Mouse (Mus musculus) activated CD4-positive, CD25-positive, alpha-beta regulatory T cell, adult 4 months (primary cell): ENCODE results near the gene Srl. TPM values are rescaled to one million over a fixed set of nuclear protein-coding genes. Genes with fewer than 3 reads are reported as not detected.
"Not testable (repeated sequence)": the region's sequence is repeated elsewhere in the genome, so short reads cannot be mapped to it uniquely, and the experiment has no call there.

Experiments
- ATAC-seq: one replicate; pipeline ENCODE4 v1.8.0; 2017
- polyA plus RNA-seq, 2 experiments: library from polyadenylated mRNA; unstranded; fragments of 100-300 nt; shearing (Covaris generic); gene quantifications; one replicate each; pipeline ENCODE4 v1.2.1; 2017

Srl gene
- polyA plus RNA-seq, 2 experiments from 2014 or later: 0.20 to 1.9 TPM

DNA sequence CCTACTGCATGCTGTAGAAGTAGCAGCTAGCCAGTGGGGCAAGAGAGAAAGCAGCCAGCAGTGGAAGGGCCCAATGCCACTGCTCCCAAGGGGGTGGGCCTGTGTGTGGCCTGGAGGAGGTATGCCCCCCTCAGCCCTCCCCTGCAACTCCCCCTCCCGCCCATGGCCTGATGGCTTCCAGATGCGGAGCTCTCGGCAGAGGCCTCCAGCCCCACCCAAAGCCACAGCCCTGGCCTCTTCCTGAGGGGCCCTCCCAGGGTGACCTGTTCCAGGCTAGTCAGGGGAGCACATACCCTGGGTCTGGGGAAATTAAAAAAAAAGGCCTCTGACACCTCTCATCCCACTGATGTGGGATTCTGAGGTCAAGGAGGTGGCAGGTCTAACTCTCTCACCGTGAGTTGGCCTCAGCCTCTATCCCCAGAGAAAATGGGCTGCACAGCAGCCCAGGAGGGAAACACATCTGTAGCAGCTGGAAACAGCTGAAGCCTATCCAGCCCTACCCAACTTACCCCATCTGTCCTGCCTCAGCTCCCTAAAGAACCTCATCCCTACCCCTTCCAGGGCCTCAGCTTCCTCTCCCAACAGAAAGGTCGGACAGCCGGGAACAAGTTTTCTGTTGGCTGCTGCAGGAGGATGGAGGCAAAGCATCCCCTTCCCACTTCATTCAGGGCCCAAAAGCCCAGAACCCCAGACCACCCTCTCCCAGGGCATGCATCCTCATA lies 11.4 kb upstream of the Srl start:
- no peak for ATAC-seq

DNA sequence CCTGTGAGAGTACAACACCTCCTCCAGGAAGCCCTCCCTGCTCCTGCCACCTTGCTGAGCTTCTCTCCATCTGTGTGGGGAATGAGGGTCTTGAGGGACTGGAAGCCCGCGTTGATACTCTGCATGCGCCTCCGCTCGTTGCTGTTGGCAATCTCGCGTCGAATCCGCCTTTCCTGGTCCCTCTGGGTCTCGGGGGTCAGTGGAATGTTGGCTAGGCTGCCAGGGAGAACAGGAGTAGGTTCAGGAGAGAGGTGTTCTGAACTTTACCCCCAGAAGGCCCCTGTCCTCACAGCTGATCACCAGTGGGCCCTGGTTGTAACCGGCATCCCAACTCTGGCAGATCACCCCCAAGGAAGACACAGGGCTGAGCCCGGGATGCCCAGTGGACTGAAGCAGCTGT lies 10.3 kb upstream of the Srl start:
- ATAC-seq: no peak

DNA sequence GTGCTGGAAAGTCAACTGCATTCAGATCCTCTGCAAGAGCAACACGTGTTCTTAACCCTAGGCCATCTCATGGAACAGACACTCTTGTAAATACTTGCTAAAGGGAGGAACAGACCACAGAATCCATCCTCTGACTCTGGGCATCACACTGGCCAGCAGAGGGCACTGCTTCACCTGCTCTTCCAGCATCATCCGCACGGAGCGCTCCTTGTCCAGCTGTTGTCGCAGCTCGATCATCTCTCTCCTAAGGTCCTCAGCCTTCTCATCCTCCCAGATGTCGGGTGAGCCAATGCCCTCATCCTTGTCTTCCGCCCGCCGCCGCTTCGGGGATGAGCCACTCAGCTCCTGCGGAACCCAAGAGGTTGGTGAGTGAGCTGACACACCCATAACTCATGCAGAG lies 9.4 kb upstream of the Srl start:
- no peak for ATAC-seq

DNA sequence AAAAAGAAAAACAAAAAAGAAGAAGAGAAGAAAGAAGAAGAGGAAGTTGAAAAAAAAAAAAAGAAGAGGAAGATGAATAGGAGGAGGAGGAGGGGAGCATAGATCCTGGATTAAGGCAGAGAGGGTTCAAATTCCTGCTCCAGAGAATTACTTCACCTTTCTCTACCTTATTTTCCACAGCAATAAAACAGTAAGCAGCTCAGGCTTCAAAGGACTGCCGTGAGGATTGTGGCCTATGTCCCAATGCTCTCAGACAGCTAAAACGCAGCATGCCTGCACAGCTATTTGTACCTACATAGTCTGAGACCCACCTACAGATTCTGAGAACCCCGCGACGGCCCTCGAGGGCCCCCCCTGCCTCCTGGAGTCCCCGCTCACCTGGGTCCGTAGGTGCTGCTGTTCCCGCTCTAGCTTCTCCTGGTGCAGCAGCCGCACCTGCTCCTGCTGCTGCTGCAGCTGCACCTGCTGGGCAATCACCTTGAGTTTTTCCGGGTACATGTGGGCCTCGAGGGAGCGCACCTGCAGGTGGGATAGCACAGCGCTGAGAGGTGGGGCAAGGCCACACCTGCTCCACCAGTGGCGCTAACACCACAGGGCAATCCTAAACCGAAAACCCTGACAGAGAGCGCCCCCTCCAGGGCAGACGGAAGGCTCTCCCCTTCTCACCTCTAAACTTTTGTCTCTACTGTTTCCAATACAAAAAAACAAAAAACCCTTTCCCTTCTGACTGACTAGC lies 7.5 kb upstream of the Srl start:
- ATAC-seq: no peak

DNA sequence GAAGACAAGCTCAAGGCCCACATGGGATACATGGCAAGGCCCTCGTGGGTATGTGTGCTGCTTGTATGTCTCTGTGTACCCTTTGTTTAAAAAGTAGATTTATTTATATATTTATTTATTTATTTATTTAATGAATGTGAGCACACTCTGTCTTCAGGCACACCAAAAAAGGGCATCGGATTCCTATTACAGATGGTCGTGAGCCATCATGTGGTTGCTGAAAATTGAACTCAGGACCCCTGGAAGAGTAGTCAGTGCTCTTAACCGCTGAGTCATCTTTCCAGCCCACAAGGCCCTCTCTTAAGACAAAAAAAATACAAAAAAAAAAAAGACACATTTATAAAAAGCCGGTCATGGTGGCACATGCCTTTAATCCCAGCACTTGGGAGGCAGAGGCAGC lies 6.0 kb upstream of the Srl start:
- ATAC-seq: no peak

DNA sequence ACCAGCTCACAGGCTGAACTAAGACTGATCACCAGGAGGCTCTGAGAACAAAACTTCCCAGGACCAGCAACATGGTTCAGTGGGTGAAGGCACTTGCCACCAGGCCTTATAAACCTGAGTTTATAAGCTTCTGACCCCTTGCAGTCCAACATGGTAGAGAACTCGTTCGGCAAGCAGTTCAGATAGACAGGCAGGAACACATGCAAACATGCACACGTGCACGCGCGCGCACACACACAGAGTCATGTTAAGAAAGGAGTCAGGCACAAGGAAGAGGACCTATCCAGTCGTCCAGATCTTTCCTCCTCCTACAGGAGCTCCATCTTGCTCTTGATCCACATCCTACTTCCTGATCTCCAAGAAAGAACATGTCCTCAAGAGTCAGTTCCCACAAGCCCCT lies 5.2 kb upstream of the Srl start:
- ATAC-seq: no peak

DNA sequence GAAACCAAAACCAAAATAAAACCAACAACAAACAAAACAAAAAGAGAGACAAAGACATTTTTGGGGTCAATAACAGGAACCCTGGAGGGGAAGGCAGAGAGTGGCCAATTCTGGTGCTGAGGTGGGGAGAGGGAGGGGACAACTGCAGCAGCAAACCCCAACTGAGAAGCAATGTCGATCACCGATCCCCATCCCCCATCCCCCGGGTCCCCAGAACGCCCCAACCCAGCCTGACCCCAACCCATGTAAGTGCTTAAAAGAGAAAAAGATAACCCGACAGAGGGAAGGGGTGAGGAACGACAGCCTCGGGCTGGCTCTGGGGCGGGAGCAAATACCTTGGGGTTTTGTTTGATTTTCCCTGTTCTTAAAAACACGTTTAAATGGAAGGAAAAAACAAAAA lies 3.2 kb upstream of the Srl start:
- ATAC-seq: no peak

DNA sequence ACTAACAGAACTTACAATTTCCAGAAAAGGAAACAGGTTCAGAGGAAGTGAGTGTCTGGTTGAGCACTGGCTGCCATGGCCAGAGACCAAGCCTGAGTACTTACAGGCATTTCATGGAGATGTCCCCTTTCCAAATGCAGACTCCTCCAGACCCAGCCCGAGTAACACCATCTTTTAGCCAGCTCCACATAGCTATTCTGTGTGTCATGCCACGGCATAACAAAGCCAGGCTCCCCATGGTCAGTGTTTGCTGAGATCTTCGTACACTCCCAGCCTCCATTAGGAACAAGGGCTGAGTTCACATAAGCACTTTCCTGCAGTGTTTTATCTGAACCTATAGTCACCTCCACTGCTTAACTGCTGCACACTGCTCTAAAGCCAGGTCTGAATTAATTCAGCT lies 1.6 kb upstream of the Srl start:
- ATAC-seq: no peak

DNA sequence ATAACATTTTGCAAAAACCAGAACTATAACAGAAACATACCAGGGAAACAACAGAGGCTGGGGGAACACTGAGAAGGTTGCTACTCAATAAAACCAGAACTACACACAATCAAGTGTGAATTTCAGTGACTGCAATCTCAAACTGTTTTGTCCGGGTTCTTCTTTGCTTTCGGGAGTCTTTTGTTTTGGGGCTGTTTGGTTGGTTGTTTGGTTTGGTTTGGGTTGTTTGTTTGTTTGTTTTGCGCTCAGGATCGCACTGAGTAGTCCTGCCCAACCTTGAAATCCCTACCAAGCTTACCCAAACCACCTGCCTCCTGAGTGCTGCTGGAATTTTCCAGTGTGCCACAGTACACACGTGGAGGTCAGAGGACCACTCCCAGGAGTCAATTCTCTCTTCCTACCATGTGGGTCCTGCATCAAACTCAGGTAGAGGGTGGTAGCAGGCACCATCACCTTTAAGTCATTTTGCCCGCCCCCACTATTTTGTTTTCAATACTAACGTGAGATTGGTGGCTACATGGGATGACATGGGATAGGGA lies 689 bp upstream of the Srl start:
- ATAC-seq: no peak

DNA sequence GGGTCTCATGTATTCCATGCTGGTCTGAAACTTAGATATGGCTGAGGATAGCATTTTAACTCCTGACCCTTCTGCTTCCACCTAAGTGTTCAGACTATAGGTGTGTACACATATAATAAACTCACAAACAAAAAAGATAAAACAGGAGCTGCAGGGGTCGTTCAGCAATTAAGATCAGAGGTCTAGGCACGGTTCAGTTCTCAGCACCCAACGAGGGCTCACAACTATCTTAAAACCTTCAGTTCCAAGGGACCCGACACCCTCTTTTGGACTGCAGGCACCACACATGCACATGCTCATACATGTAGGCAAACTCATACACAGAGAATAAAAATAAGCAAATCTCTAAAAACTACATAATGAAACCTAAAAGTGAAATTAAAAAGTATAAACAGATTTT lies 583 bp downstream of the Srl start:
- no peak for ATAC-seq

DNA sequence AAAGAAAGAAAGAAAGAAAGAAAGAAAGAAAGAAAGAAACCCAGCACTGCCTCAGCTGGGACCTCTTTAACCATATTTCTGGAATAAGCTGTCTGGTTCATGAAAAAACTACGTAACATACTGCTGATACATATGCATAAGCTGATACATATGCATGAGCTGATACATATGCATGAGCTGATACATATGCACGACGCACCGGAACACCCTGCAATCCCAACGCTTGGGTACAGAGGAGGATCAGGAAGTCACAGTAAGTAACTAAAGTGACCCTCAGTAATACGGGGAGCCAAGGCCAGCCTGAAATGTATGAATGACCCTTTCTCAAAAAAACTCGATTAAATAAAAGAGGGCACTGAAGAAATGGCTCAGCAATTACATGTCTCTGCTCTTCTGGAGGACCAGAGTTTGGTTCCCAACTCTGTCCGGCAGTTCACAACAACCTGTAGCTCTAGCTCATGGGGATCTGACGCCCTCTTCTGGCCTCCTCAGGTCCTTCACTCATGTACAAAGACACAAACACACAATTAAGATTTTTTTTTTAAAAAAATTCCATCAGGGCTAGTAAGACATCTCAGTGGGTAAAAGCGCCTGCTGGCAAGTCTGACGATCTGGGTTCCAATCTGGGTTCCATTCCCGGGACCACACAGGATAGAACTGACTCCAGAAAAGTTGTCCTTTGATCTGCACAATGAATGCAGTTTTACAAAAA lies 1.4 kb downstream of the Srl start:
- no peak for ATAC-seq

DNA sequence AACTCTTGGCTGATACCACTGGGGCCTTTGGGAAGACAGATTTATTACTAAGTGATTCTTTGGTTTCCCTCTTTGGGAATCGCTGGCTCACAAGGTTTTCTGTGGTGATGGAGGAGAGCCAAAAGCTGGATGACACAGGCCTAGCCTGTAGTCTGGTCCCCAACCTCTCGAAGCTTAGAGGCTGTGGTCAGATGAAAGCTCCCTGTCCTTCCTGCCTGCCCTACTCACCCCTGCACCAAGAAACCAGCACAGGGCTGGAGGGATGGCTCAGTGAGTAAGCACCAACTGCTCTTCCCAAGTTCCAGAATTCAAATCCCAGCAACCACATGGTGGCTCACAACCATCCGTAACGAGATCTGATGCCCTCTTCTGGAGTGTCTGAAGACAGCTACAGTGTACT lies 2.1 kb downstream of the Srl start:
- ATAC-seq: no peak

DNA sequence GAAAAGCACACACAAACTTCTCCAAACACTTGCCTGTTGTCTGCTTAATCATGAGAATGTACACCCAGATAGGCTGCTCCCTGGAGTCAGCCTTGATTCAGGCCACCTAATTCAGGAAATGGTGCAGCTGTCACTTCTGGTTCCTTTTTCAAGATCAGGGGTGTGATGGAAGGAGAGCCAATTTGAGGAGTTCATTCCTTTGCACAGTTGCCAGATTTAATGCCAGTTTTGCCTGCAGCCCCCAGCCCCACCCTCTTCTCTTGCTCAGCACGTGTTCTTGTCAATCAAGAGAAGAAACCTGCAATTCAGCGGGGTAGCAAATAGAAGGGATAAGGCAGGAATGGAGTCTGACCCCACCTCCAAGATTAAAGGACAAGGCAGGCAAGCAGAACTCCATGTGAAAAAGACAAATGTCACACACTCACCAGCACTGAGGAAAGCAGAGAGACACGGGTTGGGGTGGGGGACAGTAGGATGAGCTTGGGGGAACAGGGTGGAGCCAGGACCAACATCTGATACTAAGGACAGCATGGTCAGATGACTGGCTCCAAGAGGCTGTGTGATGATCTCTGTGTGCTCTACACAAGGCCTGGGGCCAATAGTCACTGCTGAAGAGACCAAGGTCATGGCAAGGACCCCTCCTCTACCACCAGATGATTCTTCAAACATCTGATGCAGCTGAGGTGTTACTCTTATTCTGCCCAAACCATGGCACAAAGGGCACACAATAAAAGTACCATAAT lies 3.8 kb downstream of the Srl start:
- no peak for ATAC-seq

DNA sequence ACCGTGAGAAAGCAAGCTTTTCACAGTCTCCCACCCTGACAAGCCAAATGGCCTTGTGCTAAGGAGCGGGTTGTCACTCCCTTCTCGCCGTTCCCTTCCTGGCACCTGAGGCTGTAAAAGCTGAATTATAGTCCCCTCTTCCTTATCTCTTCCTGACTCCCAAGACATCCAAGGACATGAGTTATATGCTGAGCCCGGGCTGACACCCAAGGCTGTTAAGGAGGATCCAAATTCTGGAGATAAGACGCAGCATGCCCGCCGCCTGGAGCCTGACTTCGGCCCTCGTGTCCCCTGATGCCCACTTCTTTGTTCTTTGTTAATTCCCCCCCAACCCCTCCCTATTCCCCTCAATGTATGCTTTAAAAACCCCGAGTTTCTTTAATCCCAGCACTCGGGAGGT lies 14.2 kb downstream of the Srl start:
- ATAC-seq: not testable (repeated sequence)

DNA sequence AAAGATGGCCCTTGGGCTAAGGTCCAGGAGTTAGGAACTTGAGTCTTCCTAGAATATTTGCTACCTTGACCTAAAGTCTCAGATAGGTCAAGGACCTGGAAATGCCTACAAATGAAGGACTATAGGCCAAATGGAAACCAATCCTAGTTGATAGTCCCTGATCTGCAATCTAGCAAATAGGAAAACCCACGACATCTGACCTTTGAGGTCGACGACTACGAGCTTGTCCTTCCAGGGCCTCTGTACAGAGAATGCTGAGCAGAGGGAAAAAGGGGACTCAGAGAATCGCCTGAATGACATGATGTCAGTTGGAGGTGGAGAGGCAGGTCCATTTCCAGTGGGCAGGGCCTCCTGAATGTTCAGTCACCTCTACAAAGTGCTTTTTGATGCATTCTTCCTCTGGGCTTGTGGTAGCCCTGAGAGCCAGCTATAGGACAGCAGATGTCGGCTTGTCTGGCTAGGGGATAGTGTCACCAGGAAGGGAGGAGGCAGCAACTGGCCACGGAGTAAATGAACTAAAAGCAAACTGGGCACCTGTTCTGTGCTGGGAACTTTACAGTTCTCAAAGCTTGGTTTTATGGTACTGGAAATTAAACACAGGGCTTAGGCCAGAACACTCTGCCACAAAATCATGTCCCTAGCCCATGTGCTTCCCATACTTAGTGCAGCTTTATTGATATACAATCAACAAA lies 18.2 kb downstream of the Srl start:
- ATAC-seq: no peak

DNA sequence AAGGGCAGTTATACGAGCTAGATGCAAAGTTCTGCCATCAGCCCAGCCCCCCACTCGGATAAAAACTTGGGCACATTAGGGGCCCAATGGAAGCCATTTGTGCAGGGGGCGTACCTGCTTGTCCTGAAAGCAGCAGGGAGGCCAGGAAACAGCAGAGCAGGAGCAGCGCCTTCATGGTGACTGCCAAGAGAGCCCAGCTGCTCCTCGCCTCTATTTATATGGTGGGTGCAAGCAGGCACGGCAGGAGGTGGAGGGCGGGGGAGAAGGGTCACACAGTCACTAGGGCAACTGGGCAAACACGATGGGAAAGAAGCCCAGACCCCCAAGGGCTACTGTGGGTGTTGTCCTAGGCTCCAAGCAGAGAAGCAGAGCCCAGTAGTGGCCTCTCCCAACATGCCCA lies 18.7 kb downstream of the Srl start:
- ATAC-seq: no peak

DNA sequence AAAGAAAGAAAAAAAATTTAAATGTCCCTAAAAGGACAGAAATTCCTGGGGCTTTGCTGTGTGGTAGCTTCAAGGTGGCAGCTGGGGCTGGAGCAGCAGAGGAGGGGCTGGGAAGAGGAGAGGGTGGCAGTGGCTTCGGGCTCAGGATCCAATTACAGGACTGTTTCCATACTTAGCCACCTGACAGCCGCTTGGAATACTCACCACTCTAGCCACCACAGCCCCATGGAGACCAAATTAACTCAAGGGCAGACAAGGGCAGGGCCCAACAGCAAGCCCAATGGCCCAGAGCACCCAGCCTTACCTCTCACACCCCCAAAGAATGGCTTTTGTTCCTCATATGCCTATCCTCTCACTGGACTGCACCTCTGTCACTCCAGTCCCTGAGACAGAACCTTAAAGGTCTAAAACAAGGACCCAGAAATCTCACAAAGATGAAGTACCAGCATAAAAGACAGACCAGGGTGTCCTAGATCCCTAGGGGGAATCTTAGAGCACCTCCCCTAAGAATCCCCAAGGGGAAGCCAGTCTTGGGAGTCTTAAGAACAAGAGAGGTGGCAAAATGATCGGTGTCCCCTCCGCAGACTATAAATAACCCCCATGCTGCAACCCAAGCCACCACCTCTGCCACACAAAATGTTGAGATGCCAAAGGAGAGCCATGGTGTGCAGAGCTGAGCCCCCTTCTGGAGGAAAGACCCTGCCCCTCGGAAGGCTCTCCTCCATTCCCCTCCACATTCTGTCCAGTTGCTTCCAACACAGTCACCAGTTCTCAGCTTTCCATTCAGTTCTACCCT lies 19.7 kb downstream of the Srl start:
- no peak for ATAC-seq

DNA sequence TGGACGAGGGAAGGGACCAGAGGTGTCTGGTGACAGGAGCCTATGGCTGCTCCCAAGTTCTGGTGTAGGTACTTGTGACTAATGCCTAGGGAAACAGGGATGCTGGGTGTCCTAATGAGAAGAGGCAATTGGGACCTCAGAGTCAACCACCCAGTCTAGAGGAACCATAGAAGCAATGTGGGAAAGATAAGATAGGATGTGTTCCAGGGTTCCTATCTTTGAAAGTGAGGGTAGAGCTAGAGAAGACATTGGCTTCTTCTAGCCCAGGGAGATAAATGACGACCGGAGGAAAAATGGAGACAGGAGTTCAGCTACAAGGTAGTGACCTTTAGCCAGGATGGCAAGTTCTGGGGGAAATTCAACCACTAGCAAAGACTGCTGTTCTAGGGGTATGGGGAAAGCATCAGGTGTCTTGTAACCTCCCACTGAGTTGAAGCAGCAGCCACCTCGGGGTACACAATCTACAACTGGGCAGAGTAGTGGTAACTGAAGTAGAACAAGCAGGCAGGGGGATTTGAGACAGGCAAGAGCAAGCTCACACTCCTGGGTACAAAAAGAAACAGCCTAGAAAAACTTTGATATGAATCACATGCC lies 20.4 kb downstream of the Srl start:
- no peak for ATAC-seq

DNA sequence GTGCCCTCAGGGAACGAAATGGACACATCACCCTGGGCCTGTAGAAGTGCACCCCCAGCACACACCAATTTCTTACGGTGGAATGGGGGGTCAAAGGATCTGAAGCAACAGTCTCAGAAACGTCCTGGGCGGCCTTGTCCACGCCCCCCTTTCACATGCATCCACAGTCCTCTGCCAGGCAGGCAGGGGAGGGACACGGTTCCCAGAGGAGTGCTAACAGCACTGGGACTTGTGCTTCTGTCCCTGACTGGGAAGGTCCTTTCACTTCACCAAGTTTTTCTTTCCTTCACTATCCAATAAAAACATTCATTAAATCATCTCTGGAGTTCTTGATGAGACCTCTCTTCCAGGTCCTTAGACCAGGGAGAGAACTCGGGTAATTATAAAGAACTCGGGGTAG lies 20.9 kb downstream of the Srl start:
- ATAC-seq: no peak

DNA sequence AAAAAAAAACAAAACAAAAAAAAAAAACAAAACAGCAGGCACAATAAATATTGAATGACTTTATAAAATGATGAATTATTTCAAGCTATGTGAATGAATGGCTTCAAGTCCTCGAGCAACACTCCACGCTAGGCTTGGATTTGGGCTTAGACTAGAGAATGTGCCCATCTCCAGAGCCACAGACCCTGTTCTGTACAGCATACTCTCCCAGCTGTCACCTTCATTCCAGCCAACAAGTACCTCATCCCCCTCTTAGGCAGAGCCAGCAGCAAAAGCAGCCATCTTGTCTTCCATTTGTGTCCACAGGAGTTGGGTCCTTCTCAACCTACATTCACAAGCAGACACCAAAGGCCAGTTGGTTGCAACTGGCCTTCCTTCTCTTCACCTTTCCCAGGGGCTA lies 21.8 kb downstream of the Srl start:
- no peak for ATAC-seq

DNA sequence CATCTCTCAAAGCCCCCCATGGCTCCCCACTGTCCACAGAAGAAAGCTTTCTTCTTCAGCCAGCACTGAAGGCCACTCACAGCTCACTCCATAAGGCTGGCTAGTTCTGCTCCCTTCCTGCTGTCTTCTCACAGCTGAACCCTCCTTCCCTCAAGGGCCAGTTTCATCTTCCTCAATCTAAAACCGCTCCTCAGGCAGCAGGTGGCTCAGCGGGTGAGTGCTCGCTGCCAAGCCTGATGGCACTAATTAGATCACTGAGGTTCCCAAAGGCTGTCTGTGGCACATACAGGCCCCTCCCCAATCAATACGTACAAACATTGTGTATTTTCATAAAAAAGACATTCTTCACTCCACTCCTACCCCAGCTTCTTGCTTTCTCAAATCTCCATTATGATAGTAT lies 22.5 kb downstream of the Srl start:
- no peak for ATAC-seq
